Mouse (Mus musculus) G1E-ER4 (cell line): Measurements from ENCODE around the gene Olfr639. TPM values are rescaled to one million over a fixed set of nuclear protein-coding genes. Genes with fewer than 3 reads are reported as not detected.

Experiments used
- GATA1 ChIP-seq: IDR thresholded peaks from one replicate; pipeline ENCODE4 v1.8.0; 2012; ENCODE audit warnings: low read length, inconsistent platforms
- polyA plus RNA-seq: library from polyadenylated mRNA; stranded (reverse); fragments of >175 nt; gene quantifications from 2 replicates; pipeline ENCODE4 v1.2.3, GENCODE M21; 2012

The Olfr639 gene
- polyA plus RNA-seq: not detected in 2 replicates

GRCm38 (mm10) chr7:104017203-104017602 lies at the start of gene Olfr639:
Gene Olfr639, minus strand, starts transcription at chr7:104017303.
- no peak for TF ChIP-seq GATA1

GRCm38 (mm10) chr7:104061345-104061744 lies 44.2 kb upstream of the Olfr639 start, which contains the start of gene 4930516K23Rik:
Gene 4930516K23Rik, minus strand, starts transcription at chr7:104061445.
- TF ChIP-seq GATA1: no peak

- TF ChIP-seq GATA1: no peak
Observed at GRCm38 (mm10) chr7:104059215-104059614, 42.1 kb upstream of the Olfr639 start.

GRCm38 (mm10) chr7:104052566-104052965 lies 35.5 kb upstream of the Olfr639 start, which contains the start of gene Olfr642:
Gene Olfr642, minus strand, starts transcription at chr7:104052666.
- no peak for TF ChIP-seq GATA1

- TF ChIP-seq GATA1: no peak
Observed at GRCm38 (mm10) chr7:104050745-104051144, 33.6 kb upstream of the Olfr639 start.

GRCm38 (mm10) chr7:104035145-104035544 lies 18.0 kb upstream of the Olfr639 start, which contains the start of gene Olfr641:
Gene Olfr641, plus strand, starts transcription at chr7:104035445.
- no peak for TF ChIP-seq GATA1

GRCm38 (mm10) chr7:104026978-104027377 lies 9.9 kb upstream of the Olfr639 start:
- TF ChIP-seq GATA1: no peak

GRCm38 (mm10) chr7:104025473-104025872 lies 8.4 kb upstream of the Olfr639 start, which contains the start of gene Olfr640:
Gene Olfr640, minus strand, starts transcription at chr7:104025573.
- no peak for TF ChIP-seq GATA1

- no peak for TF ChIP-seq GATA1
Observed at GRCm38 (mm10) chr7:104021651-104022050, 4.5 kb upstream of the Olfr639 start.

- no peak for TF ChIP-seq GATA1
Observed at GRCm38 (mm10) chr7:104018953-104019352, 1.9 kb upstream of the Olfr639 start.

- no peak for TF ChIP-seq GATA1
Observed at GRCm38 (mm10) chr7:103999124-103999523, 18.0 kb downstream of the Olfr639 start.

GRCm38 (mm10) chr7:103998446-103998845 lies 18.7 kb downstream of the Olfr639 start, which contains the start of gene Olfr638:
Gene Olfr638, plus strand, starts transcription at chr7:103998746.
- no peak for TF ChIP-seq GATA1

- TF ChIP-seq GATA1: no peak
Observed at GRCm38 (mm10) chr7:103971782-103972181, 45.3 kb downstream of the Olfr639 start.

GRCm38 (mm10) chr7:103970852-103971251 lies 46.3 kb downstream of the Olfr639 start, which contains the start of gene Olfr635:
Gene Olfr635, plus strand, starts transcription at chr7:103971152.
- TF ChIP-seq GATA1: no peak

Other genes starting within 250 kb of the Olfr639 start
- gene Olfr69, start 245.7 kb downstream of the Olfr639 start, polyA plus RNA-seq: not detected in 2 replicates
- gene Olfr68, start 237.6 kb downstream of the Olfr639 start, polyA plus RNA-seq: not detected in 2 replicates
- gene Olfr67, start 225.5 kb downstream of the Olfr639 start, polyA plus RNA-seq: not detected in 2 replicates
- gene Hbb-bt, start 203.3 kb downstream of the Olfr639 start, polyA plus RNA-seq: 31.6 and 77.2 TPM in 2 replicates
- gene Hbb-bs, start 189.2 kb downstream of the Olfr639 start, polyA plus RNA-seq: 5,963 and 6,563 TPM in 2 replicates
- not detected in 2 replicates for gene Hbb-bh2, start 176.8 kb downstream of the Olfr639 start, polyA plus RNA-seq
- gene Hbb-bh1, start 174.1 kb downstream of the Olfr639 start, polyA plus RNA-seq: not detected in 2 replicates
- not detected in 2 replicates for gene Hbb-y, start 164.1 kb downstream of the Olfr639 start, polyA plus RNA-seq
- gene Olfr66, start 131.1 kb downstream of the Olfr639 start, polyA plus RNA-seq: not detected in 2 replicates
- gene Olfr64, start 122.8 kb downstream of the Olfr639 start, polyA plus RNA-seq: not detected in 2 replicates
- not detected in 2 replicates for gene Olfr65, start 113.8 kb downstream of the Olfr639 start, polyA plus RNA-seq
- not detected in 2 replicates for gene Olfr631, start 88.5 kb downstream of the Olfr639 start, polyA plus RNA-seq
- not detected in 2 replicates for gene Olfr632, start 83.0 kb downstream of the Olfr639 start, polyA plus RNA-seq
- gene Olfr633, start 72.9 kb downstream of the Olfr639 start, polyA plus RNA-seq: not detected in 2 replicates
- not detected in 2 replicates for gene Olfr635, start 46.2 kb downstream of the Olfr639 start, polyA plus RNA-seq
- not detected in 2 replicates for gene Olfr638, start 18.6 kb downstream of the Olfr639 start, polyA plus RNA-seq
- gene Olfr640, start 8.3 kb upstream of the Olfr639 start, polyA plus RNA-seq: not detected in 2 replicates
- not detected in 2 replicates for gene Olfr641, start 18.1 kb upstream of the Olfr639 start, polyA plus RNA-seq
- gene Olfr642, start 35.4 kb upstream of the Olfr639 start, polyA plus RNA-seq: not detected in 2 replicates
- gene 4930516K23Rik, start 44.1 kb upstream of the Olfr639 start, polyA plus RNA-seq: not detected in 2 replicates
- gene Olfr644, start 54.6 kb upstream of the Olfr639 start, polyA plus RNA-seq: not detected in 2 replicates
- not detected in 2 replicates for gene Olfr645, start 68.2 kb upstream of the Olfr639 start, polyA plus RNA-seq
- gene Olfr646, start 87.6 kb upstream of the Olfr639 start, polyA plus RNA-seq: not detected in 2 replicates
- not detected in 2 replicates for gene Ubqln5, start 112.5 kb upstream of the Olfr639 start, polyA plus RNA-seq
- gene Olfr643, start 120.1 kb upstream of the Olfr639 start, polyA plus RNA-seq: not detected in 2 replicates
- not detected in 2 replicates for gene Ubqln3, start 126.0 kb upstream of the Olfr639 start, polyA plus RNA-seq
- not detected in 2 replicates for gene Ubqlnl, start 133.3 kb upstream of the Olfr639 start, polyA plus RNA-seq
- not detected in 2 replicates for gene Olfm5, start 147.5 kb upstream of the Olfr639 start, polyA plus RNA-seq
- gene Olfr648, start 166.1 kb upstream of the Olfr639 start, polyA plus RNA-seq: not detected in 2 replicates
- gene Olfr649, start 178.7 kb upstream of the Olfr639 start, polyA plus RNA-seq: not detected in 2 replicates
- not detected in 2 replicates for gene Trim6, start 201.5 kb upstream of the Olfr639 start, polyA plus RNA-seq
- gene Trim34a, start 227.2 kb upstream of the Olfr639 start, polyA plus RNA-seq: 0.09 and 0.11 TPM in 2 replicates